Mouse (Mus musculus) layer of hippocampus, postnatal 10 days (tissue): ENCODE data around the gene Inf2. TPM values are rescaled to one million over a fixed set of nuclear protein-coding genes. Genes with fewer than 3 reads are reported as not detected.

ENCODE experiments used
- DNase-seq, 2 experiments: peaks; one replicate each; pipeline ENCODE4 v3.0.0; 2021; ENCODE audit warnings: low spot score in 2 of 2
- long read RNA-seq: library from polyadenylated mRNA; stranded (forward); transcript quantifications from one replicate; pipeline ENCODE4 v2.0.0, GENCODE M21; 2023
- total RNA-seq, 2 experiments: library from RNA; stranded (reverse); gene quantifications; 2 replicates each; pipeline ENCODE4 v1.2.3; 2021

The Inf2 gene
- total RNA-seq = 10 to 100 TPM; 80.9 to 91.4 TPM
- long read RNA-seq, partial matches to known transcripts = 11 of 18 reads
- long read RNA-seq, other reads (novel, unspliced or antisense) = 5 of 18 reads

GRCm38 (mm10) chr12:112588426-112589256 is at the start of gene Inf2:
TSS of gene Inf2 (plus strand) at chr12:112588784.
- DNase-seq = peak; percentile 74 to 85

- no peak for DNase-seq
These were observed 49.1 kb upstream of the Inf2 start for GRCm38 (mm10) chr12:112539466-112539965.

GRCm38 (mm10) chr12:112540321-112540720 is 48.3 kb upstream of the Inf2 start:
- DNase-seq = no peak

- DNase-seq = peak; percentile 51 to 59
These were observed 47.0 kb upstream of the Inf2 start for GRCm38 (mm10) chr12:112541483-112542091.

GRCm38 (mm10) chr12:112542257-112542919 is 46.2 kb upstream of the Inf2 start:
- peak in 1 of 2 experiments; percentile 22 for DNase-seq

GRCm38 (mm10) chr12:112542920-112543300 is 45.7 kb upstream of the Inf2 start:
- DNase-seq = peak; percentile 97 to 98

- DNase-seq = no peak
These were observed 44.6 kb upstream of the Inf2 start for GRCm38 (mm10) chr12:112543941-112544340.

GRCm38 (mm10) chr12:112544946-112545701 is 43.5 kb upstream of the Inf2 start:
- DNase-seq = no peak

- no peak for DNase-seq
These were observed 42.5 kb upstream of the Inf2 start for GRCm38 (mm10) chr12:112546110-112546509.

GRCm38 (mm10) chr12:112549287-112549686 is 39.3 kb upstream of the Inf2 start:
- DNase-seq = no peak

GRCm38 (mm10) chr12:112551861-112552375 is 36.7 kb upstream of the Inf2 start:
- DNase-seq = peak; percentile 97

GRCm38 (mm10) chr12:112552520-112552919 is 36.1 kb upstream of the Inf2 start:
- DNase-seq = no peak

GRCm38 (mm10) chr12:112554900-112555299 is 33.7 kb upstream of the Inf2 start:
- DNase-seq = no peak

- no peak for DNase-seq
These were observed 32.0 kb upstream of the Inf2 start for GRCm38 (mm10) chr12:112556531-112557060.

GRCm38 (mm10) chr12:112557219-112557618 is 31.4 kb upstream of the Inf2 start:
- DNase-seq = no peak

GRCm38 (mm10) chr12:112559231-112559630 is 29.4 kb upstream of the Inf2 start:
- DNase-seq = no peak

GRCm38 (mm10) chr12:112559671-112560070 is 28.9 kb upstream of the Inf2 start:
- DNase-seq = no peak

- no peak for DNase-seq
These were observed 28.3 kb upstream of the Inf2 start for GRCm38 (mm10) chr12:112560176-112560797.

- DNase-seq = no peak
These were observed 27.4 kb upstream of the Inf2 start for GRCm38 (mm10) chr12:112561163-112561562.

- no peak for DNase-seq
These were observed 26.1 kb upstream of the Inf2 start for GRCm38 (mm10) chr12:112562462-112562861.
